Mouse (Mus musculus): ENCODE measurements around the gene Galm. TPM values are rescaled to one million over a fixed set of nuclear protein-coding genes. Genes with fewer than 3 reads are reported as not detected.

Galm gene
- 21.6 and 27.1 TPM in 2 replicates for total RNA-seq (2021)
- long read RNA-seq, experiment 1, transcript Galm-201 (7 exons, 2,314 nt), result major isoform, 26 of 30 reads
- long read RNA-seq, experiment 1, partial matches to known transcripts, result 1 of 30 reads
- long read RNA-seq, experiment 1, other reads (novel, unspliced or antisense), result 3 of 30 reads
- long read RNA-seq, experiment 2, transcript Galm-201 (7 exons, 2,314 nt), result major isoform, 28 of 34 reads
- long read RNA-seq, experiment 2, partial matches to known transcripts, result 3 of 34 reads
- long read RNA-seq, experiment 2, other reads (novel, unspliced or antisense), result 3 of 34 reads

DNA sequence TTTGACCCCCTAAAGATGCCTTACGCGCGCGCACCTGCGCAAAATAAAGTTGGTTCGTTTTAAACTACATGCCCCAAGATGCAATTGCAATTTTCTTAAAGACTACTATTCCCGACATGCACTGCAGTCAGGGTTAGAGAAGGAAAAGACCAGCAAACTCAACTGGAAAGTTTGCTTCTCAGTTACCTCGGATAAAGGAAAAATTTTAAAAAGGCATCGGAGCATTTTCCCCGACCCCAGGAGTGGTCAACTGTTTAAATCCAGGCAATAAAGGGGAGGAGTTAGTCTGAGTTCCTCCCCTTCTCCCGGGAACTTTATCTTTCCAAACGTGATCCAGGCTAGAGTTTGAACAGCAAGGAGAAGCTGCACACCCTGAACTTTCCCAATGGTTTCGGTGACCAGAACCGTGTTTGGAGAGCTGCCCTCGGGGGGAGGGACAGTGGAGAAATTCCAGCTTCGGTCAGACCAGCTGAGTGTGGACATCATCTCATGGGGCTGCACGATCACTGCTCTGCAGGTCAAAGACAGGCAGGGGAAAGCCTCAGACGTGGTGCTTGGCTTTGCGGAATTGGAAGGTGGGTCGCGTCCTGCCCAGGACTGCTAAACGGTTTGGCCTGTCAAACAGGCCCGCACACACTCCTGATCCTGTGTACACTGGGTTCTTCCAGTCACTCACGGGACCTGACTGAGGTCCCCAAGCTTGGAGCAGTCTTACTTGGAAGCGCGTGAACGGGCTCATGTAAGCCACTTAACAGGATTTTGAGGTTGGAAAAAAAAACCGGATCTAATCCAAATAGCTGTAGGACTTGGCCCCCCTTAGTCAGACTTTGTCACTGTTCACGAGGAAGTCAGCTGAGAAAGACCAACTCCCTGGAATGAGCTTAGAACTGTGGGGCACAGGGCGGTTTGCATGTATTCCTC lies at the start of gene Galm:
Gene Galm, plus strand, starts transcription at position 141 of the 921 bp plus-strand sequence.
- DNase-seq, result peak; percentile 86

DNA sequence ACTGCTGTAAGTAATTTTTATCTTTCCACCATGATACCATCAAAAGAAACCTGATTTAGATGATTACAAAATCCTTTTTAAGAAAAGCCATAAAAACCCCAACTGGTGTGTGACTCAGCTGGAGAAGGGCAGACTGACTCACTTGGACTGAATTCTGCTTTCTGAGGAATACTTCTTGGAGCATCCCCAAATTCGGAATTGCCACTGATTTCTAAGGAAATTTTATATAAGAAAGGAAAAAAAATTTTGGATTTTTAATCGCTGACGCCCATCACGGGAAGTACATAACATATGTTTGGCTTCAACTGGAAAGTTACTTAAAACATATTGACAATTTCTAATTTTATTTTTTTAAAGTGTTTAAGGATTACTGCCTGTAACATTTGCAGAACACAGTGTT lies 48.5 kb upstream of the Galm start:
- no peak for DNase-seq

DNA sequence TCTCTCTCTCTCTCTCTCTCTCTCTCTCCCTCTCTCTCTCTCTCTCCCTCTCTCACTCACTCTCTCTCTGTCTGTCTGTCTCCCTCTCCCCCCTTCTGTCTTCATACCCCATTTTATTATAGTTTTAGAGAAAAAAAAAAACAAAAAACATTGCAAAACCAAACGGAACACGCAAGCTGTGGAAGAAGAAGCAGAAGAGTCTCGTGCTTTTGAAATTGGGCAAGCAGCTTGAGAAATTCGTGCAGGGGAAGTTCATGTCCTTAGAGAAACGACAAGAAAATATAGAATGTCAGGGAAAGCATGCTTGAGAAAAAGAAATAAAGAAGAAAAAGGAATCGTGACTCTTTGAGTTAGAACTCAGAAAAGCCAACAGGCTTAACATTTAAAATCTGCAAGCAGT lies 44.0 kb upstream of the Galm start:
- DNase-seq, result no peak

DNA sequence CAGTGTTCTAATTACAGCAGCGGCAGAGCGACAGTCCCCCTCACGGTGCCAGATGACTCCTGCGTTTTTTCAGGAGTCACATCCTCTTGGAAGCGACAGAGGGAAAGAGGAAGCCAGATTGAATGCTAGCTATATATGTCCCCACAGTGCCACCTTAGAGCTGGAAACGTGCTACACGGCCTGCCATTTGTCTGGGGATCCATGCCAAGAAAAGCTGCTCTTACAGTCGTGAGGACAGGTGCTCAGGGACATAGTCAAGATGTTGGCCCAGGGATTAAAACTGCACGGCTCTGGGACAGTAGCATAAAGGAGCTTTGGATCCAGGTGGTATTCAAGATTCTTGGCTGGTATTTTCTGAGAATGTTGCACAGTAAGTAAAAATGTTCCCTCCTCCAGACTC lies 42.8 kb upstream of the Galm start:
- no peak for DNase-seq

DNA sequence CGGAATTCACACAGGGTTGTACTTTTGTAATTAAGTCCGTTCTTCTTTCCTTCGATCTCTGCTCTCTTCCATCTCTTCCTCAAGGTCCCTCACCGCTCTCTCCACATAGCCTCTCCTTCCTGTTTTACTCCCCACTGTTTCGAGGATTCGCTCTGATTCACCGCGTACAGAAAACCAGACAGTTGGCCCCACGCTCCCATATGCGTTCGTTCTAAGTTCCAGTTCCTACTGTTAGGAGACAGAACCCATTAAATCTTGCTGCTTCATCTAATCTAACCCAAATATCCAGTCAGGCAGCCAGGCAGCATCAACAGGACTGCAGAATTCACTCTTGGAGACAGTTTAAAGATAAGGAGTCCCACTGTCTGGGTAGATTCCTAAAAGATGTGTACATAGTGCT lies 40.7 kb upstream of the Galm start:
- no peak for DNase-seq

DNA sequence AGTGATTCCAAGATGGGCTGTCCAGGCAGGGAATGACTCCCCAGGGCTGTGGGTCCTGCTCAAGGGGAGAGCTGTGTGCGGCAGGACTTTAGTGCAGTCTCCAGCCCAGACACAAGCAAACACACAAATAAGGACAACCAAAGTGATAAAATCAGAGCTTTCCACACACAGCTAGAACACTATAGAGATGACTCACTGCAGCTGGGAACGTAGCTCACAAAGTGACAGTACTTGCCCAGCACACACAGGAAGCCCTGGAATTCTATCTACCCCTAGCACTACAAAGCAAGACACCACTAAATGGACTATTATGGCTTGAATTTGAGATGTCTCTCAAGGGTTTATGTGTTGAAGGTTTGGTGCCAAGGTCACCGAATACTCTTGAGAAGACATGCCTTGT lies 39.1 kb upstream of the Galm start:
- no peak for DNase-seq

DNA sequence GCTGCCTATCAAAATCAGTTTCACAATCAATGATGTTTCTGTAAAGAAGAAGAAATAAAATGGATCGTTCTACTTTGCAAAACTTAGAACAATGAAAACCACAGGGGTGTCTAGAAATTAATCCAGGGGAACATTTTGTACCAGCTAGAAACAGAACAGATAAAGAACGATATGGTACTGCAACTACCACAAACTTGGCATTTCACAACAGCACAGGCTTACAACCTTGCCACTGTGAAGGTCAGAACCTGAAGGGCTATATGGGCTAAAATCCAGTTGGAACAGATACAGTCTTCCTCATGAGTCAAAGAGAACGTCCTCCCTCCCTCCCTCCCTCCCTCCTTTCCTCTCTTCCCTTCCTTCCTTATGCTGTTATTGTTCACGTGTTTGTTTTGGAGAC lies 36.7 kb upstream of the Galm start:
- DNase-seq, result peak; percentile 51

GRCm38 (mm10) chr17:80091879-80092549 lies 35.3 kb upstream of the Galm start:
- DNase-seq, result peak; percentile 24

DNA sequence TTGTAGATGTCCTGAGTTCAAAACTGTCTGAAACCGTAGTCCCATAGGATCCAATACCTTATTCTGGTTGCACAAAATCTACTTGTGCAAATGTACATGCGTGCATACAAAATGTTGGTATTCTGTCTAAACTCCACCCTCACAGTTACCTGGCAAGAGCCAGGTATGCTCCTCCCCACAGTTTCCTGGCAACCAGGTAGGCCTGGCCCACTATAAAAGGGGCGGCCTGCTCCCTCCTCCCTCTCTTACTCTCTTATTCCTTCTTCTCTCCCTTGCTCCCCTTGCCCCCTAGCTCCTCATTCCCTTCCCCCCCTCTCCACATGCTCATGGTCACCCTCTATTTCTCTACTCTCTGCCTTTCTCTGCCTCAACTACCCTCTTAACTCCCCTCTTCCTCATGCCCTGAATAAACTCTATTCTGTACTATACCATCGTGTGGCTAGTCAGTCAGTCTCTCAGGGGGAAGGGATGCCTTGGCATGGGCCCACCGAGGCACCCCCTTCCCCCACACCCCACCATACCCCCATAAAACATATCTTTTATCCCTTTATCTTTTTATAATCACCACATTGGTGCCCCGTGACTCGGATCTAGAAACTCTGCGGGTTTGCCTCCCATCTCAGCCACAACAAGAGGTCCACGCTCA lies 31.9 kb upstream of the Galm start:
- DNase-seq, result no peak

GRCm38 (mm10) chr17:80096043-80096719 lies 31.1 kb upstream of the Galm start:
- DNase-seq, result peak; percentile 74

- no peak for DNase-seq
These were observed 30.6 kb upstream of the Galm start for GRCm38 (mm10) chr17:80096720-80097114.

GRCm38 (mm10) chr17:80097221-80097620 lies 30.1 kb upstream of the Galm start:
- DNase-seq, result no peak

DNA sequence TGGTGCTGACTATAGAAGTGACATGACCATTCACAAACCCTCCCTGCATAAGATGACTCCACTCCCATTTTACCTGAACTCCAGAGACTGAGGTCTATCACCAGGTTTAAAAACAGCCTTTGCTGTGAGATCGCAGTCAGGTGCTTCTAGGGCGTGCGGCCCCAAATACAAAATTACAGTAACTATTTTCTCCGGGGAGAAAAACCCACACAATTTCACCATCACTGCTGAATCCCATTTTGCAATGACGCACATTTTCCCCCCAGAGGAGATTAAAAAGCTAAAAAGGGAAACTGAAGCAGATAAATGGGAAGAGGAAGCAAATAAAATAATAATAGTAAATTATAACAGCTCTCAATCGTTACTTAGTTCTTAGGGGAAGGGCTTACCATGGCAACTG lies 27.4 kb upstream of the Galm start:
- DNase-seq, result no peak

GRCm38 (mm10) chr17:80105348-80105978 lies 21.8 kb upstream of the Galm start:
- no peak for DNase-seq

- peak; percentile 38 for DNase-seq
These were observed 14.5 kb upstream of the Galm start for GRCm38 (mm10) chr17:80112665-80113305.

DNA sequence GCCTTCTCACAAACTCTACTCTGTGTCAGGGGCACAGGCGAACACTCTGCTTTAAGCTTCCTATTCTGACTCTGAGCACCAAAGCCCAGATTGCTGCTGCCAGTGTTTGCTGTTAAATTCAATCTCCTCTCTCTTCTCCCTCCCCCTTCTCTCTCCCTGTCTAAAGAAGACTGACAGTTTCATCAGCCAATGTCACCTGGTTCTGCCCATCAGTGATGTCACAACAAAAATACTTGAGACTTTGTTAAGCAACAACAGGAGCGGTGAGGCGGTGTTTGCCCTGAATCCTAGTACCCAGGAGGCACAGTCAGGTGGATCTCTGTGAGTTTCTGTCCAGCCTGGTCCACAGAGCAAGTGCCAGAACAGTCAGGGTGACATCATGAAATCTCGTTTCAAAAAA lies 13.8 kb upstream of the Galm start:
- DNase-seq, result no peak

- DNase-seq, result no peak
These were observed 6.9 kb upstream of the Galm start for GRCm38 (mm10) chr17:80120396-80120795.

DNA sequence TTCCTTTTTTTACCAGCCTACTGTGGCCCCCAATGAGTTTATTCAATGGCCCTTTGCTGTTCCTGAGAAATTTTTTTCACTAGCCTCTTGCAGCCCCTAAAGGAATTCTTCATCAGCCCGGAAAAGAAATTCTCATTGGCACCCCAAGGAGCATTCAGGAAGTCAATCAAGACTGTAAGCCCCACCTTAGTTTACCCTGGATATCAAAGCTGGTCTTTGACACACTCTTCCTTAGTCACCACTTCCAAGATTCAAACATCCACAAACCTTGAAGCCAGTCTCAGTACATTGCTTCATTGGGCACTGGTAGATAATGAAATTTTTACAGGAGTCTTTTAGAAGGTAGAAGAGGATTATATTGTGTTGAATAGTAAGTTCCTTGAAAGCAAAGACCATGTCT lies 5.4 kb upstream of the Galm start:
- no peak for DNase-seq

DNA sequence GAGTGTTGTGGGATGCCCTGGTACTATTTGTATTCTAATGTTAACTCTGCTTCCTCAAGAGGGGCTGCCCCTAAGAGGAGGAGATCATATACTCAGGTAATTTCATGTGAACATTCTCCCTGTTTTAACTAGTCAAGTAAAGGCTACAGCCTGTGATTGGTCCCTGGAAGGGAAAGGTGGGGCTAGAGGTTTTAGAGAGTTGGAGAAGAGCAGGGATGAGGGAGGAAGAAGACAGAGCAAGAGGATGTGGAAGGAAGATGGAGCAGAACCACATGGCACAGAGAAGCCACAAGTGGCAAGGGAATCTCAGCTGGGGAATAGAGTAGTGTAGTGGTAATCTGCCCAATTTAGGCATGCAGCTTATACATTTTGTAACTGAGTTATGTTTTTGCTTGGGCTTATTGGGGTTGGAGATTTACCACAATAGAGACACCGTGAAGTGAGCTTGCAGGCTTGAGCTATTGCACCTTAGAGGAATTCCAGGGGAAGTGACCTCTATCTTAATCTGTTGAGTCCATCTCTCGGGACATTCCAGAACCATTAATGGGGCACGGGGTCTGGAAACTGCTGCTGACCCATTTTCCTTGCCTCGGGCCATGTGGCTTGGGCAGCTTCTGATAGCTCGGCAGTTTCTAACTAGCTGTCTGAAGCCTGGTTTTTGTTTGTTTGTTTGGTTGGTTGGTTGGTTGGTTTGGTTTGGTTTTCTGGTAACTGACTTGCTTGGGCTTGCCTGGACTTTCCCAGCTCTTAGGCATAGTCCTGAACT lies 2.1 kb upstream of the Galm start:
- DNase-seq, result no peak

- DNase-seq, result no peak
These were observed 1.1 kb upstream of the Galm start for GRCm38 (mm10) chr17:80126166-80126565.
